Mouse (Mus musculus) CH12.LX (cell line): Measurements from ENCODE around the gene Nox4.

Source experiments
- CTCF ChIP-seq, 2 experiments: IDR thresholded peaks in 1 of 2; conservative IDR thresholded peaks in 1 of 2; 2 replicates each; pipeline ENCODE4 v1.5.1; 2011 to 2012; ENCODE audit warnings: low read depth in 2 of 2, low read length in 2 of 2, improper control_type of control experiment in 1 of 2, inconsistent platforms in 1 of 2, mild to moderate bottlenecking in 1 of 2, moderate library complexity in 1 of 2
- E2F4 ChIP-seq: IDR thresholded peaks from 2 replicates; pipeline ENCODE4 v1.6.1; 2011; ENCODE audit warnings: low read depth, low read length, improper control_type of control experiment; ENCODE audit not compliant: insufficient replicate concordance
- ELF1 ChIP-seq: IDR thresholded peaks from 2 replicates; pipeline ENCODE4 v1.6.1; 2014; ENCODE audit warnings: low read depth, mild to moderate bottlenecking, inconsistent platforms, low read length, improper control_type of control experiment
- EP300 ChIP-seq: IDR thresholded peaks from 2 replicates; pipeline ENCODE4 v1.6.1; 2011; ENCODE audit warnings: low read length, improper control_type of control experiment
- JUND ChIP-seq: conservative IDR thresholded peaks from 2 replicates; pipeline ENCODE4 v1.6.1; 2011; ENCODE audit warnings: low read depth, low read length, improper control_type of control experiment
- KAT2A ChIP-seq: IDR thresholded peaks from 2 replicates; pipeline ENCODE4 v1.6.1; 2012; ENCODE audit warnings: low read length, improper control_type of control experiment, inconsistent platforms; ENCODE audit not compliant: insufficient replicate concordance
- MEF2A ChIP-seq: IDR thresholded peaks from 2 replicates; pipeline ENCODE4 v1.6.1; 2014; ENCODE audit warnings: low read depth, mild to moderate bottlenecking, inconsistent platforms, low read length, improper control_type of control experiment, borderline replicate concordance
- NRF1 ChIP-seq: IDR thresholded peaks from 2 replicates; pipeline ENCODE4 v1.6.1; 2014; ENCODE audit warnings: low read depth, mild to moderate bottlenecking, inconsistent platforms, low read length, improper control_type of control experiment, moderate library complexity
- POLR2A ChIP-seq: IDR thresholded peaks from 2 replicates; pipeline ENCODE4 v1.6.1; 2011; ENCODE audit warnings: low read depth, mild to moderate bottlenecking, improper control_type of control experiment, low read length
- RCOR1 ChIP-seq: conservative IDR thresholded peaks from 2 replicates; pipeline ENCODE4 v1.6.1; 2012; ENCODE audit warnings: low read depth, mild to moderate bottlenecking, inconsistent platforms, low read length, improper control_type of control experiment
- SMC3 ChIP-seq: IDR thresholded peaks from 2 replicates; pipeline ENCODE4 v1.6.1; 2011; ENCODE audit warnings: low read depth, low read length, improper control_type of control experiment
- USF1 ChIP-seq: IDR thresholded peaks from 2 replicates; pipeline ENCODE4 v1.6.1; 2014; ENCODE audit warnings: low read depth, mild to moderate bottlenecking, inconsistent platforms, low read length, improper control_type of control experiment

- no peak for TF ChIP-seq CTCF (conservative IDR thresholded peaks at IDR 0.05 in 1 of 2, IDR thresholded peaks at IDR 0.05 in 1 of 2; ENCODE audit: low read depth in 2 of 2, low read length in 2 of 2)
- TF ChIP-seq SMC3: no peak
- no peak for TF ChIP-seq E2F4
- no peak for TF ChIP-seq EP300
- no peak for TF ChIP-seq MEF2A
- no peak for TF ChIP-seq JUND
- TF ChIP-seq NRF1: no peak
- TF ChIP-seq KAT2A: no peak
- no peak for TF ChIP-seq POLR2A
- no peak for TF ChIP-seq USF1
- TF ChIP-seq RCOR1: no peak
- TF ChIP-seq ELF1: no peak
Measured at GRCm38 (mm10) chr7:87352818-87353217, 106.9 kb downstream of the Nox4 start.
